22 mouse cellular contexts compared by ENCODE assay signal in the genomic region with DNA sequence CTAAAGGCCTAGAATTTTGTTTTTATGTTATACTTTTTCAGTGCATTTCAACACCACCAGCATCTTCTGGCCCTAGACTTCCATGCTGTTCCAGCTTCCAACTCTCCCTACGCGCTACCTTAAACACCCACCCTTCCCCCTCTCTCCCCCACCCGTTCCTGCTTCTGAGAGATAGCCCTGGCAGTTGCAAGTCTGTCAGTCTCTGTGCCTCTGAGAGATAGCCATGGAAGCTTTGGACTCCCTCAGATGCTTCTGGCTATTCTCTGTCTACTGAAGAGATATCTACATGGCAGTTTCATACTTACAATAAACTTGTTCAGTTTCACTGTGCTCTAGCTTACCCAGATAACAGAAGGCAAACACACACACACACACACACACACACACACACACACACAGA.
DNase-seq lines count a peak whose midpoint lies in the region; ATAC-seq and TF ChIP-seq lines count a peak whose summit lies in the region.
"Had no signal": no experiment of that assay in that cellular context is flagged by ENCODE, and none has a peak within 500 bp of the region (broad histone marks: within the 10 kb centered on the region; RNA-seq: fewer than 3 reads in every experiment).

No protein-coding gene starts in this region.

- H3K27me3 ChIP-seq in liver, postnatal 0 days (ENCODE audit: insufficient read depth, low read length) = no peaks in the 10 kb centered on the region
- H3K27me3 ChIP-seq in liver, embryonic 15.5 days = no peaks in the 10 kb centered on the region
- H3K27me3 ChIP-seq in neural tube, embryonic 15.5 days (replicated peaks) = no peaks in the 10 kb centered on the region
- H3K27me3 ChIP-seq: embryonic facial prominence, embryonic 12.5 days; embryonic facial prominence, embryonic 15.5 days; hindbrain, embryonic 13.5 days had no signal

- no peak overlapping the region for H3K4me3 ChIP-seq in liver, postnatal 0 days (ENCODE audit: low read depth, low read length)
- no peak overlapping the region for H3K4me3 ChIP-seq in liver, embryonic 15.5 days (replicated peaks)
- no peak overlapping the region for H3K4me3 ChIP-seq in neural tube, embryonic 15.5 days (replicated peaks)
- H3K4me3 ChIP-seq: embryonic facial prominence, embryonic 12.5 days; embryonic facial prominence, embryonic 15.5 days; hindbrain, embryonic 10.5 days; hindbrain, embryonic 13.5 days had no signal

- no peak for TF ChIP-seq CTCF in liver, postnatal 0 days (IDR thresholded peaks at IDR 0.05; ENCODE audit: low read depth)

- H3K9me3 ChIP-seq in liver, postnatal 0 days (ENCODE audit: low read length) = no peaks in the 10 kb centered on the region
- H3K9me3 ChIP-seq in liver, embryonic 15.5 days (replicated peaks) = no peaks in the 10 kb centered on the region
- H3K9me3 ChIP-seq in neural tube, embryonic 15.5 days (replicated peaks) = no peaks in the 10 kb centered on the region
- H3K9me3 ChIP-seq: embryonic facial prominence, embryonic 12.5 days; embryonic facial prominence, embryonic 15.5 days; hindbrain, embryonic 13.5 days had no signal

- DNase-seq in liver = peak; percentile 17
- DNase-seq in liver, postnatal 0 days = no peak
- DNase-seq in left cerebral cortex, adult 8-10 months (ENCODE audit: low spot score in 2 of 2) = no peak
- DNase-seq: adrenal gland, postnatal 10 days; cerebellum, adult 11 months; cerebellum, adult 2 months; cerebellum, adult 9-11 months; cerebellum, postnatal 25 days; forebrain, postnatal 0 days; gastrocnemius, postnatal 10 days; gastrocnemius, postnatal 36 days; heart, postnatal 36 days had no signal

- WGBS in liver, postnatal 0 days (ENCODE audit: insufficient replicate concordance) = 69% methylated on average over 3 of the region's 3 CpGs
- WGBS in liver, embryonic 15.5 days (ENCODE audit: insufficient replicate concordance) = 53% methylated on average over 3 of the region's 3 CpGs
- WGBS in neural tube, embryonic 15.5 days = 88% methylated on average over 3 of the region's 3 CpGs

- TF ChIP-seq EP300 in liver, postnatal 0 days (IDR thresholded peaks at IDR 0.05; ENCODE audit: low read depth) = no peak

- H3K27ac ChIP-seq in liver, postnatal 0 days (ENCODE audit: low read depth) = no peak overlapping the region
- H3K27ac ChIP-seq in liver, embryonic 15.5 days (replicated peaks) = no peak overlapping the region
- H3K27ac ChIP-seq in neural tube, embryonic 15.5 days (replicated peaks) = no peak overlapping the region
- H3K27ac ChIP-seq: embryonic facial prominence, embryonic 12.5 days; embryonic facial prominence, embryonic 15.5 days; hindbrain, embryonic 10.5 days; hindbrain, embryonic 13.5 days had no signal

- no peak overlapping the region for H3K4me2 ChIP-seq in liver, postnatal 0 days (ENCODE audit: low read depth, low read length)
- no peak overlapping the region for H3K4me2 ChIP-seq in liver, embryonic 15.5 days
- no peak overlapping the region for H3K4me2 ChIP-seq in neural tube, embryonic 15.5 days
- H3K4me2 ChIP-seq: embryonic facial prominence, embryonic 12.5 days; embryonic facial prominence, embryonic 15.5 days; heart, embryonic 11.5 days; hindbrain, embryonic 13.5 days had no signal

- no peaks in the 10 kb centered on the region for H3K36me3 ChIP-seq in liver, postnatal 0 days (replicated peaks; ENCODE audit: insufficient read depth, low read length)
- no peaks in the 10 kb centered on the region for H3K36me3 ChIP-seq in liver, embryonic 15.5 days (replicated peaks)
- no peaks in the 10 kb centered on the region for H3K36me3 ChIP-seq in neural tube, embryonic 15.5 days
- H3K36me3 ChIP-seq: embryonic facial prominence, embryonic 12.5 days; embryonic facial prominence, embryonic 15.5 days; hindbrain, embryonic 10.5 days; hindbrain, embryonic 13.5 days had no signal

- ATAC-seq in liver, postnatal 0 days = no peak
- ATAC-seq in liver, embryonic 15.5 days (ENCODE audit: insufficient read depth) = 0 out of 2 replicates have a peak, but pooled peaks have one; percentile 37
- 0 out of 2 replicates have a peak, but pooled peaks have one; percentile 44 for ATAC-seq in megakaryocyte-erythroid progenitor cell, adult 5-6 weeks (replicated peaks; ENCODE audit: low FRiP score, low TSS enrichment, poor library complexity, severe bottlenecking)
- no peak for ATAC-seq in neural tube, embryonic 15.5 days (ENCODE audit: low FRiP score)
- ATAC-seq: forebrain, embryonic 14.5 days; forebrain, postnatal 0 days; hindbrain, embryonic 16.5 days had no signal

- H3K9ac ChIP-seq in liver, postnatal 0 days (replicated peaks) = no peak overlapping the region
- H3K9ac ChIP-seq in liver, embryonic 15.5 days = no peak overlapping the region
- no peak overlapping the region for H3K9ac ChIP-seq in neural tube, embryonic 15.5 days (replicated peaks)
- H3K9ac ChIP-seq: embryonic facial prominence, embryonic 12.5 days; embryonic facial prominence, embryonic 15.5 days; forebrain, postnatal 0 days; hindbrain, embryonic 13.5 days had no signal

- no peaks in the 10 kb centered on the region for H3K4me1 ChIP-seq in liver, postnatal 0 days (ENCODE audit: insufficient read depth)
- H3K4me1 ChIP-seq in liver, embryonic 15.5 days (replicated peaks) = no peaks in the 10 kb centered on the region
- H3K4me1 ChIP-seq in neural tube, embryonic 15.5 days = no peaks in the 10 kb centered on the region
- H3K4me1 ChIP-seq: embryonic facial prominence, embryonic 12.5 days; embryonic facial prominence, embryonic 15.5 days; hindbrain, embryonic 10.5 days; hindbrain, embryonic 13.5 days had no signal

Comparison
In these comparisons a context has a peak if more than half of its experiments do, and no peak if none do; other contexts are left out.
1. ATAC-seq: peak in liver, embryonic 15.5 days (single experiment) and megakaryocyte-erythroid progenitor cell, adult 5-6 weeks (single experiment); none in liver, postnatal 0 days (single experiment) and neural tube, embryonic 15.5 days (single experiment).